Mouse (Mus musculus) liver, postnatal 0 days (tissue): Measurements from ENCODE around the gene Als2cl. TPM values are rescaled to one million over a fixed set of nuclear protein-coding genes. Genes with fewer than 3 reads are reported as not detected.

Experiments
- ATAC-seq: fragments of 200-750 bp; cut with Nextera tagmentation; 2 replicates; pipeline ENCODE4 v1.8.0; 2017; ENCODE audit warnings: mild to moderate bottlenecking, moderate library complexity
- DNase-seq: peaks from one replicate; pipeline ENCODE4 v3.0.0-alpha.2; 2016
- H3K27ac ChIP-seq: fragments of 300-500 bp; sonication (generic); 2 replicates; pipeline ENCODE4 v1.5.1; 2014; ENCODE audit warnings: antibody characterized with exemption, moderate library complexity, mild to moderate bottlenecking, low read depth
- H3K27me3 ChIP-seq: fragments of 300-500 bp; sonication (generic); 2 replicates; pipeline ENCODE4 v1.6.1; 2014; ENCODE audit warnings: low read length, control low read depth, mixed read lengths; ENCODE audit not compliant: insufficient read depth
- H3K36me3 ChIP-seq: fragments of 300-500 bp; sonication (generic); replicated peaks from 2 replicates; pipeline ENCODE4 v1.6.1; 2014; ENCODE audit warnings: mild to moderate bottlenecking, control low read depth, low read length, moderate library complexity, mixed read lengths; ENCODE audit not compliant: insufficient read depth
- H3K4me1 ChIP-seq: fragments of 300-500 bp; sonication (generic); 2 replicates; pipeline ENCODE4 v1.6.1; 2014; ENCODE audit warnings: antibody characterized with exemption, mild to moderate bottlenecking, control low read depth; ENCODE audit not compliant: insufficient read depth
- H3K4me2 ChIP-seq: fragments of 300-500 bp; sonication (generic); 2 replicates; pipeline ENCODE4 v1.6.1; 2014; ENCODE audit warnings: low read depth, mild to moderate bottlenecking, low read length, moderate library complexity, mixed read lengths
- H3K4me3 ChIP-seq: fragments of 300-500 bp; sonication (generic); 2 replicates; pipeline ENCODE4 v1.5.1; 2014; ENCODE audit warnings: low read depth, low read length
- H3K9ac ChIP-seq: fragments of 300-500 bp; sonication (generic); replicated peaks from 2 replicates; pipeline ENCODE4 v1.6.1; 2014; ENCODE audit warnings: mild to moderate bottlenecking, moderate library complexity
- H3K9me3 ChIP-seq: fragments of 300-500 bp; sonication (generic); 2 replicates; pipeline ENCODE4 v1.6.1; 2016; ENCODE audit warnings: mild to moderate bottlenecking, control low read depth, low read length, mixed read lengths
- CTCF ChIP-seq: sonication (generic); IDR thresholded peaks from 2 replicates; pipeline ENCODE4 v1.5.1; 2016; ENCODE audit warnings: antibody characterized with exemption, low read depth
- EP300 ChIP-seq: IDR thresholded peaks from 2 replicates; pipeline ENCODE4 v1.6.1; 2016; ENCODE audit warnings: antibody characterized with exemption, low read depth, mild to moderate bottlenecking
- WGBS: fragments of 180-500 bp; shearing (Covaris S2); extraction: QIAGEN DNeasy Blood & Tissue Kit; methylation state at CpG from one replicate; pipeline ENCODE4 v1.1.7; 2014; ENCODE audit not compliant: insufficient replicate concordance; 5-methylcytosine and 5-hydroxymethylcytosine counted together
- polyA plus RNA-seq: library from polyadenylated mRNA; unstranded; fragments of >200 nt; fragmentation: Nextera tagmentation; extraction: Ambion mirVana; gene quantifications from 2 replicates; pipeline ENCODE4 v1.2.1, GENCODE M21; 2015

Gene Als2cl
- polyA plus RNA-seq, 1 experiment from 2014 or later, result 2.2 TPM

- H3K4me1 ChIP-seq, result no peaks in the 10 kb centered on the region
- H3K9me3 ChIP-seq, result no peaks in the 10 kb centered on the region
- no peaks in the 10 kb centered on the region for H3K27me3 ChIP-seq
- TF ChIP-seq CTCF, result no peak
- no peak for TF ChIP-seq EP300
- DNase-seq (no peak), ATAC-seq (no peak)
- H3K27ac ChIP-seq, result no peak within 1 kb of the TSS
- no peak within 1 kb of the TSS for H3K4me2 ChIP-seq
- H3K9ac ChIP-seq, result no peak within 1 kb of the TSS
- H3K36me3 ChIP-seq, result no peaks in the 10 kb centered on the region
- WGBS, result 85% methylated on average over 7 of the region's 7 CpGs
- H3K4me3 ChIP-seq, result no peak within 1 kb of the TSS
These were observed 37.1 kb downstream of the Als2cl start, which contains the start of gene Fam240a for GRCm38 (mm10) chr9:110916786-110917185. Fam240a (minus strand) TSS chr9:110916861.

DNA sequence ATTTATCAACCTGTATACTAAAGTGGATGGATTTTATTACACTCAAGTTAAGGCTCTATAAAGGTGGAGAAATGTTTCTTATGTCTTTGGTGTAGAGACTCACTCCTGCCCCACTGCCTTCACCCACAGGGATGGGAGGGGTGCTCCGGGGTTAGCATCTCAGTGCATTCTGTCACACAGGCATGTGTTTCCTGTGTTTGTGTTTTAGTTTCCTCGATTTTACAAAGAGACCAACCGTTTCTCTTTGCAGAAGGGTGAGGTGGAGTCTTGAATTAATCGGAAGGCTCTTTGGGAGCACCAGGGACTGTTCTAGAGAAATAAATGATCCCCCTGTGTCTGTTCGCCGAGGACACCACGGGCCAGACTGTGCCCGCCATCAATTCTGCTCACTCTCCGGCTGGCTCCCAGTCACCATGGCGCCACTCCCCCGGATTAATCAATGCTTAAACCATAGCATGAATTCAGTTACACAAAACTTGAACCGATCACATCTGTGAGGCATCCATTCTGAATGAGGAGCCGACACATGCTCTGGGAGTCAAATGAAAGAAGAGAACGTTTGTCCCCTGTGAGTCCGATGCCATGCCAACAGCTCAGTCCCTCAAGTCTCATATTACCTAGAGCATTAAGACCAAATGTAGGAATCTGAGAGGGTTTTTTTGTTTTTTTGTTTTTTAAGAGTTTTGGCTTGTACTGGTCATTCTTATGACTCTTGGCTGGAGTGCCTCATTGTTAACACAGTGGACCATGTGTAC, 41.2 kb downstream of the Als2cl start:
- no peak overlapping the region for H3K4me2 ChIP-seq
- no peaks in the 10 kb centered on the region for H3K4me1 ChIP-seq
- WGBS, result 53% methylated on average over 15 of the region's 15 CpGs
- no peak overlapping the region for H3K9ac ChIP-seq
- no peaks in the 10 kb centered on the region for H3K36me3 ChIP-seq
- ATAC-seq (no peak), DNase-seq (no peak)
- no peak overlapping the region for H3K4me3 ChIP-seq
- TF ChIP-seq CTCF (no peak), EP300 (no peak)
- H3K27me3 ChIP-seq, result no peaks in the 10 kb centered on the region
- H3K27ac ChIP-seq, result no peak overlapping the region
- no peaks in the 10 kb centered on the region for H3K9me3 ChIP-seq

DNA sequence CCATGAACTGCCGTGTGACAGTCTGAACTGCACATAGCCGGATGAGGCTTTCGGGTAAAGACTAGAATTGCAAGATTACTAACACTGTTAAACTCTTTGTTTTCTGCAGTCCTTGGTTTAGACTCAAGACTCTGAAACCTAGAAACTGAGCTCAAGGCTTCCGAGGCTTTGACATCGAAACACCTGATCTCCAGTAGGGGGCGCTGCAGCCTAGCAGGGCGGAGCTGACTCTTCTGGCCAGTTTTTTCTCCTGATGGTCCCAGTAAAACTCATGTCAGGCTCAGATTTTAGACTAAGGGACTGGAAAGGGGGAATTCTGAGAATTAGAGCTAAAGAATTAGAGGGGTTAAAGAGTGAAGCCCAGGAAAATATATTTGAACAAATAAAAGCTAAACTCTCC, 43.1 kb downstream of the Als2cl start:
- no peak for TF ChIP-seq EP300
- TF ChIP-seq CTCF, result peak; percentile 90
- no peaks in the 10 kb centered on the region for H3K27me3 ChIP-seq
- H3K4me2 ChIP-seq, result no peak overlapping the region
- H3K9ac ChIP-seq, result no peak overlapping the region
- no peak overlapping the region for H3K27ac ChIP-seq
- WGBS, result 12% methylated on average over 7 of the region's 7 CpGs
- H3K9me3 ChIP-seq, result no peaks in the 10 kb centered on the region
- no peak overlapping the region for H3K4me3 ChIP-seq
- H3K36me3 ChIP-seq, result no peaks in the 10 kb centered on the region
- H3K4me1 ChIP-seq, result no peaks in the 10 kb centered on the region
- no peak for ATAC-seq
- peak; percentile 83 for DNase-seq

GRCm38 (mm10) chr9:110931573-110931972, 51.9 kb downstream of the Als2cl start:
- ATAC-seq (no peak), DNase-seq (no peak)
- no peaks in the 10 kb centered on the region for H3K27me3 ChIP-seq
- H3K9ac ChIP-seq, result no peak overlapping the region
- H3K4me1 ChIP-seq, result no peaks in the 10 kb centered on the region
- 67% methylated on average over 6 of the region's 6 CpGs for WGBS
- H3K4me2 ChIP-seq, result no peak overlapping the region
- no peak overlapping the region for H3K27ac ChIP-seq
- no peak overlapping the region for H3K4me3 ChIP-seq
- no peaks in the 10 kb centered on the region for H3K36me3 ChIP-seq
- no peaks in the 10 kb centered on the region for H3K9me3 ChIP-seq
- TF ChIP-seq CTCF (no peak), EP300 (no peak)

- TF ChIP-seq CTCF, result no peak
- no peak for TF ChIP-seq EP300
- DNase-seq (no peak), ATAC-seq (no peak)
- Histone ChIP-seq H3K36me3 (no peaks in the 10 kb centered on the region), H3K9ac (no peak overlapping the region), H3K4me1 (no peaks in the 10 kb centered on the region), H3K4me3 (no peak overlapping the region), H3K27me3 (no peaks in the 10 kb centered on the region), H3K9me3 (no peaks in the 10 kb centered on the region), H3K4me2 (no peak overlapping the region), H3K27ac (no peak overlapping the region)
- 78% methylated on average over 12 of the region's 12 CpGs for WGBS
These were observed 54.3 kb downstream of the Als2cl start for GRCm38 (mm10) chr9:110933850-110934437.

DNA sequence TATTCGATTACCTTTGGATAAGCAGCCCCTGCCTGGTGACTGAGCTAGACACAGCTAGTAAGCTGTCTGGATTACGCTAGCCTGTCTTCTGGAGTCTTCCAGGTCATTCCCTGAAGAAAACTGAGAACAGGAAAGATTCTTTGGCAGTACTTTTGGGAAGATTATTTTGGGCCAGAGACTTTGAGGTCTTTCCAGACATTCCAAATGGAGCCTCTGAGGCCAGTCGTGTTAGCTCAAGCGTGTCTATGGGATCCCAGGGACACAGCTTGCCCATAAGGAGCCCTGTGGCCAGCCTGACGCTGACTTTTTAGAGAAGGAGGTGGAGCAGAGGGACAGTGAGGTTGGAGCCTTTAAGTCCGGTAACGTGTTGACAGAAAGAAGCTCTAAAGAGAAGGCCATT, 56.3 kb downstream of the Als2cl start:
- Histone ChIP-seq H3K27ac (no peak overlapping the region), H3K9me3 (no peaks in the 10 kb centered on the region), H3K27me3 (no peaks in the 10 kb centered on the region), H3K9ac (no peak overlapping the region), H3K4me2 (no peak overlapping the region), H3K36me3 (no peaks in the 10 kb centered on the region), H3K4me1 (no peaks in the 10 kb centered on the region), H3K4me3 (no peak overlapping the region)
- no peak for DNase-seq
- TF ChIP-seq EP300 (no peak), CTCF (no peak)
- 79% methylated on average over 7 of the region's 7 CpGs for WGBS
- no peak for ATAC-seq
